Mouse (Mus musculus): ENCODE data around the gene Asb11.

GRCm38 (mm10) chrX:164432682-164433081, 4.1 kb upstream of the Asb11 start:
- TF ChIP-seq CTCF (IDR thresholded peaks at IDR 0.05; ENCODE audit: low read depth, low read length) (no peak), POLR2A (IDR thresholded peaks at IDR 0.05; ENCODE audit: borderline replicate concordance, low read depth, low read length) (no peak)

All from bone marrow macrophage, adult 2 months (primary cell).